ENCODE assay signal across 11 mouse cellular contexts in genomic region chr4:130973332-130974263, GRCm38 (mm10). TPM values are rescaled to one million over a fixed set of nuclear protein-coding genes. Genes with fewer than 3 reads are reported as not detected.
DNase-seq lines count a peak whose midpoint lies in the region; ATAC-seq lines count a peak whose summit lies in the region.
"Had no signal": no experiment of that assay in that cellular context is flagged by ENCODE, and none has a peak within 500 bp of the region (broad histone marks: within the 10 kb centered on the region; RNA-seq: fewer than 3 reads in every experiment).

No protein-coding gene starts in this region.

- ATAC-seq in heart, embryonic 15.5 days (replicated peaks; ENCODE audit: insufficient number of reproducible peaks, insufficient read depth, low FRiP score, low read depth) = no peak
- peak; percentile 75 for ATAC-seq in forebrain, embryonic 13.5 days

- peaks cover 1% of the 10 kb centered on the region; the same call in 1 of the 2 replicates for H3K27me3 ChIP-seq in heart, embryonic 15.5 days
- no peaks in the 10 kb centered on the region for H3K27me3 ChIP-seq in heart, embryonic 10.5 days (ENCODE audit: insufficient read depth, poor library complexity, severe bottlenecking)
- H3K27me3 ChIP-seq in forebrain, embryonic 13.5 days = no peaks in the 10 kb centered on the region
- H3K27me3 ChIP-seq: liver, embryonic 13.5 days had no signal

- WGBS in heart, embryonic 15.5 days = 64% methylated on average over 19 of the region's 19 CpGs
- WGBS in heart, embryonic 10.5 days = 69% methylated on average over 19 of the region's 19 CpGs
- WGBS in forebrain, embryonic 13.5 days = 25% methylated on average over 19 of the region's 19 CpGs

- peak overlapping the region; percentile 68; the same call in 1 of the 2 replicates for H3K27ac ChIP-seq in heart, embryonic 15.5 days
- no peak overlapping the region for H3K27ac ChIP-seq in heart, embryonic 10.5 days
- H3K27ac ChIP-seq in forebrain, embryonic 13.5 days = peak overlapping the region; percentile 89
- H3K27ac ChIP-seq: liver, embryonic 13.5 days; stomach, postnatal 0 days had no signal

- 0 out of 2 replicates have a peak, but pooled peaks cover 3% of the 10 kb centered on the region for H3K9me3 ChIP-seq in heart, embryonic 15.5 days (replicated peaks)
- no peaks in the 10 kb centered on the region for H3K9me3 ChIP-seq in heart, embryonic 10.5 days
- no peaks in the 10 kb centered on the region for H3K9me3 ChIP-seq in forebrain, embryonic 13.5 days (replicated peaks)

- H3K4me1 ChIP-seq in heart, embryonic 15.5 days (replicated peaks) = peaks cover 4% of the 10 kb centered on the region; the same call in 1 of the 2 replicates
- no peaks in the 10 kb centered on the region for H3K4me1 ChIP-seq in heart, embryonic 10.5 days
- peaks cover 25% of the 10 kb centered on the region for H3K4me1 ChIP-seq in forebrain, embryonic 13.5 days
- H3K4me1 ChIP-seq: liver, embryonic 13.5 days; megakaryocyte, embryonic 14.5 days had no signal

- H3K4me2 ChIP-seq in heart, embryonic 15.5 days = no peak overlapping the region
- H3K4me2 ChIP-seq in forebrain, embryonic 13.5 days = no peak overlapping the region
- H3K4me2 ChIP-seq: liver, embryonic 13.5 days had no signal

- no peak for DNase-seq in heart, embryonic 10.5 days (ENCODE audit: low spot score)
- DNase-seq in layer of hippocampus, postnatal 14 days (ENCODE audit: low spot score in 2 of 2) = peak; percentile 60 to 83
- DNase-seq in right cerebral cortex, adult 18-20 months = peak; percentile 51
- DNase-seq in c-Kit-positive CD71-positive TER-119-positive erythroid progenitor cells, embryonic 14.5 days (ENCODE audit: low spot score) = no peak
- no peak for DNase-seq in heart, adult 9 months (ENCODE audit: low spot score in 2 of 2)
- no peak for DNase-seq in heart, adult 11 months
- DNase-seq: liver, embryonic 13.5 days had no signal

- no peak overlapping the region for H3K9ac ChIP-seq in heart, embryonic 15.5 days
- H3K9ac ChIP-seq in forebrain, embryonic 13.5 days = no peak overlapping the region
- H3K9ac ChIP-seq: liver, embryonic 13.5 days had no signal

- H3K4me3 ChIP-seq in heart, embryonic 15.5 days = no peak overlapping the region
- no peak overlapping the region for H3K4me3 ChIP-seq in heart, embryonic 10.5 days
- no peak overlapping the region for H3K4me3 ChIP-seq in forebrain, embryonic 13.5 days
- H3K4me3 ChIP-seq: liver, embryonic 13.5 days; megakaryocyte, embryonic 14.5 days had no signal

- H3K36me3 ChIP-seq in heart, embryonic 15.5 days = no peaks in the 10 kb centered on the region
- H3K36me3 ChIP-seq in heart, embryonic 10.5 days = no peaks in the 10 kb centered on the region
- no peaks in the 10 kb centered on the region for H3K36me3 ChIP-seq in forebrain, embryonic 13.5 days (ENCODE audit: poor library complexity, severe bottlenecking)
- H3K36me3 ChIP-seq: liver, embryonic 13.5 days had no signal

RNA-seq across cellular contexts. Expression of gene Matn1, which starts 29.4 kb away (rescaled TPM):
- 0.39 and 1.6 TPM in 2 replicates for polyA plus RNA-seq in heart, embryonic 15.5 days (2015; fragmentation: Nextera tagmentation; extraction: Ambion mirVana)
- polyA plus RNA-seq in heart, embryonic 10.5 days (2016; fragmentation: Nextera tagmentation; extraction: Ambion mirVana) = not detected in 2 replicates
- polyA plus RNA-seq in forebrain, embryonic 13.5 days (2015; fragmentation: Nextera tagmentation; extraction: Ambion mirVana) = not detected in 2 replicates
- 1 to 10 TPM; 2.3 TPM for total RNA-seq in layer of hippocampus, postnatal 14 days (2021)

Comparison
In these comparisons a context has a peak if more than half of its experiments do, and no peak if none do; other contexts are left out.
1. DNase-seq: peak in layer of hippocampus, postnatal 14 days (2 of 2) and right cerebral cortex, adult 18-20 months (single experiment); none in heart, embryonic 10.5 days (single experiment), c-Kit-positive CD71-positive TER-119-positive erythroid progenitor cells, embryonic 14.5 days (single experiment), heart, adult 9 months (0 of 2) and heart, adult 11 months (single experiment).